Mouse (Mus musculus) megakaryocyte, embryonic 14.5 days (primary cell): ENCODE measurements at regions not wholly inside any gene's neighbourhood (a gene's known extent, or its start where the extent isn't known, plus 50 kb on each side); places are given as distances from the start of the nearest gene placed in this dataset.

ENCODE experiments used
- H3K27me3 ChIP-seq: replicated peaks from 2 replicates; pipeline ENCODE3; 2012; ENCODE audit warnings: inconsistent platforms
- H3K36me3 ChIP-seq: replicated peaks from 2 replicates; pipeline ENCODE3; 2012; ENCODE audit warnings: low read length, inconsistent platforms, mixed read lengths
- H3K4me1 ChIP-seq: 2 replicates; pipeline ENCODE4 v1.6.1; 2012; ENCODE audit warnings: inconsistent platforms
- H3K4me3 ChIP-seq: replicated peaks from 2 replicates; pipeline ENCODE3; 2012; ENCODE audit warnings: moderate library complexity, mild to moderate bottlenecking, inconsistent platforms
- H3K9me3 ChIP-seq: 2 replicates; pipeline ENCODE4 v1.6.1; 2012; ENCODE audit warnings: inconsistent platforms
- FLI1 ChIP-seq: IDR thresholded peaks from 2 replicates; pipeline ENCODE4 v1.6.1; 2012; ENCODE audit warnings: low read length, inconsistent platforms, mixed read lengths
- GATA1 ChIP-seq: IDR thresholded peaks from 3 replicates; pipeline ENCODE4 v1.6.1; 2012; ENCODE audit warnings: mixed read lengths, low read length, inconsistent platforms, borderline replicate concordance

- Histone ChIP-seq H3K36me3 (no peaks in the 10 kb centered on the region), H3K4me3 (no peak overlapping the region), H3K9me3 (peaks cover 64% of the 10 kb centered on the region), H3K4me1 (no peaks in the 10 kb centered on the region), H3K27me3 (no peaks in the 10 kb centered on the region)
- no peak for TF ChIP-seq GATA1
- TF ChIP-seq FLI1: no peak
Measured at GRCm38 (mm10) chr10:70336741-70337140, 91.8 kb downstream of the Slc16a9 start.

GRCm38 (mm10) chr10:70359421-70359820, 80.9 kb upstream of the Fam13c start:
- TF ChIP-seq GATA1 (no peak), FLI1 (no peak)
- no peaks in the 10 kb centered on the region for H3K4me1 ChIP-seq
- no peaks in the 10 kb centered on the region for H3K27me3 ChIP-seq
- no peaks in the 10 kb centered on the region for H3K36me3 ChIP-seq
- peaks cover 23% of the 10 kb centered on the region for H3K9me3 ChIP-seq
- no peak overlapping the region for H3K4me3 ChIP-seq

GRCm38 (mm10) chr10:70359834-70360233, 80.4 kb upstream of the Fam13c start:
- no peaks in the 10 kb centered on the region for H3K36me3 ChIP-seq
- no peaks in the 10 kb centered on the region for H3K4me1 ChIP-seq
- no peak overlapping the region for H3K4me3 ChIP-seq
- peaks cover 23% of the 10 kb centered on the region for H3K9me3 ChIP-seq
- TF ChIP-seq GATA1: no peak
- no peak for TF ChIP-seq FLI1
- no peaks in the 10 kb centered on the region for H3K27me3 ChIP-seq

- H3K4me3 ChIP-seq: no peak overlapping the region
- no peak for TF ChIP-seq FLI1
- no peak for TF ChIP-seq GATA1
Measured at GRCm38 (mm10) chr10:70363054-70363453, 77.2 kb upstream of the Fam13c start.

GRCm38 (mm10) chr10:70364218-70364975, 75.9 kb upstream of the Fam13c start:
- no peaks in the 10 kb centered on the region for H3K27me3 ChIP-seq
- H3K36me3 ChIP-seq: no peaks in the 10 kb centered on the region
- no peaks in the 10 kb centered on the region for H3K4me1 ChIP-seq
- TF ChIP-seq FLI1 (no peak), GATA1 (no peak)
- H3K4me3 ChIP-seq: no peak overlapping the region
- H3K9me3 ChIP-seq: peaks cover 30% of the 10 kb centered on the region

More at GRCm38 (mm10) chr10:70363054-70363453, 77.2 kb upstream of the Fam13c start:
- Histone ChIP-seq H3K36me3 (no peaks in the 10 kb centered on the region), H3K9me3 (peaks cover 30% of the 10 kb centered on the region), H3K4me1 (no peaks in the 10 kb centered on the region), H3K27me3 (no peaks in the 10 kb centered on the region)

- Histone ChIP-seq H3K9me3 (peaks cover 24% of the 10 kb centered on the region), H3K4me3 (no peak overlapping the region), H3K36me3 (no peaks in the 10 kb centered on the region), H3K4me1 (no peaks in the 10 kb centered on the region), H3K27me3 (no peaks in the 10 kb centered on the region)
- TF ChIP-seq GATA1: no peak
- TF ChIP-seq FLI1: no peak
Measured at GRCm38 (mm10) chr10:70364976-70365345, 75.3 kb upstream of the Fam13c start.

- no peak for TF ChIP-seq GATA1
- no peak for TF ChIP-seq FLI1
- H3K36me3 ChIP-seq: no peaks in the 10 kb centered on the region
- no peak overlapping the region for H3K4me3 ChIP-seq
- H3K4me1 ChIP-seq: no peaks in the 10 kb centered on the region
- peaks cover 23% of the 10 kb centered on the region for H3K9me3 ChIP-seq
- H3K27me3 ChIP-seq: no peaks in the 10 kb centered on the region
Measured at GRCm38 (mm10) chr10:70365504-70365903, 74.8 kb upstream of the Fam13c start.

- TF ChIP-seq FLI1: no peak
- no peak for TF ChIP-seq GATA1
- H3K27me3 ChIP-seq: no peaks in the 10 kb centered on the region
- peaks cover 25% of the 10 kb centered on the region for H3K9me3 ChIP-seq
- H3K4me1 ChIP-seq: no peaks in the 10 kb centered on the region
- no peak overlapping the region for H3K4me3 ChIP-seq
- H3K36me3 ChIP-seq: no peaks in the 10 kb centered on the region
Measured at GRCm38 (mm10) chr10:70367866-70368265, 72.4 kb upstream of the Fam13c start.

GRCm38 (mm10) chr10:70368685-70369084, 71.6 kb upstream of the Fam13c start:
- peaks cover 19% of the 10 kb centered on the region for H3K9me3 ChIP-seq

GRCm38 (mm10) chr10:70372411-70373136, 67.7 kb upstream of the Fam13c start:
- peaks cover 21% of the 10 kb centered on the region for H3K9me3 ChIP-seq
- H3K4me3 ChIP-seq: no peak overlapping the region
- no peaks in the 10 kb centered on the region for H3K27me3 ChIP-seq
- no peak for TF ChIP-seq FLI1
- no peak for TF ChIP-seq GATA1
- H3K36me3 ChIP-seq: no peaks in the 10 kb centered on the region
- H3K4me1 ChIP-seq: no peaks in the 10 kb centered on the region

More at GRCm38 (mm10) chr10:70368685-70369084, 71.6 kb upstream of the Fam13c start:
- no peak for TF ChIP-seq FLI1
- TF ChIP-seq GATA1: no peak
- Histone ChIP-seq H3K4me3 (no peak overlapping the region), H3K4me1 (no peaks in the 10 kb centered on the region), H3K27me3 (no peaks in the 10 kb centered on the region), H3K36me3 (no peaks in the 10 kb centered on the region)

GRCm38 (mm10) chr10:70373207-70373606, 67.1 kb upstream of the Fam13c start:
- H3K4me1 ChIP-seq: no peaks in the 10 kb centered on the region
- no peaks in the 10 kb centered on the region for H3K27me3 ChIP-seq
- no peaks in the 10 kb centered on the region for H3K36me3 ChIP-seq
- H3K4me3 ChIP-seq: no peak overlapping the region
- TF ChIP-seq FLI1 (no peak), GATA1 (no peak)
- H3K9me3 ChIP-seq: peaks cover 23% of the 10 kb centered on the region
